Mouse (Mus musculus) layer of hippocampus, postnatal 36 days (tissue): ENCODE measurements around the gene Uqcc3. TPM values are rescaled to one million over a fixed set of nuclear protein-coding genes. Genes with fewer than 3 reads are reported as not detected.
"Not testable (repeated sequence)": the region's sequence is repeated elsewhere in the genome, so short reads cannot be mapped to it uniquely, and the experiment has no call there.

Experiments used
- DNase-seq, 2 experiments: peaks; one replicate each; pipeline ENCODE4 v3.0.0; 2022
- microRNA-seq, 2 experiments: library from miRNA; unstranded; fragments of <30 nt; microRNA quantifications; one replicate each; pipeline ENCODE4 v1.2.0; 2021
- total RNA-seq, 2 experiments: library from RNA; stranded (reverse); gene quantifications; 2 replicates each; pipeline ENCODE4 v1.2.3; 2021

Uqcc3 gene
- total RNA-seq, 2 experiments from 2014 or later: 31.5 to 31.7 TPM

- DNase-seq: peak; percentile 55 to 69
Measured at GRCm38 (mm10) chr19:8844371-8845129, 36.2 kb downstream of the Uqcc3 start.

- no peak for DNase-seq
Measured at GRCm38 (mm10) chr19:8842961-8843360, 37.8 kb downstream of the Uqcc3 start.

- no peak for DNase-seq
Measured at GRCm38 (mm10) chr19:8841012-8841411, 39.7 kb downstream of the Uqcc3 start.

GRCm38 (mm10) chr19:8839908-8840791 is 40.6 kb downstream of the Uqcc3 start:
- DNase-seq: peak; percentile 76 to 77

GRCm38 (mm10) chr19:8839103-8839907 is 41.4 kb downstream of the Uqcc3 start, which contains the start of gene Gng3:
Gene Gng3 (minus strand): TSS chr19:8839194.
- peak; percentile 76 to 77 for DNase-seq

DNA sequence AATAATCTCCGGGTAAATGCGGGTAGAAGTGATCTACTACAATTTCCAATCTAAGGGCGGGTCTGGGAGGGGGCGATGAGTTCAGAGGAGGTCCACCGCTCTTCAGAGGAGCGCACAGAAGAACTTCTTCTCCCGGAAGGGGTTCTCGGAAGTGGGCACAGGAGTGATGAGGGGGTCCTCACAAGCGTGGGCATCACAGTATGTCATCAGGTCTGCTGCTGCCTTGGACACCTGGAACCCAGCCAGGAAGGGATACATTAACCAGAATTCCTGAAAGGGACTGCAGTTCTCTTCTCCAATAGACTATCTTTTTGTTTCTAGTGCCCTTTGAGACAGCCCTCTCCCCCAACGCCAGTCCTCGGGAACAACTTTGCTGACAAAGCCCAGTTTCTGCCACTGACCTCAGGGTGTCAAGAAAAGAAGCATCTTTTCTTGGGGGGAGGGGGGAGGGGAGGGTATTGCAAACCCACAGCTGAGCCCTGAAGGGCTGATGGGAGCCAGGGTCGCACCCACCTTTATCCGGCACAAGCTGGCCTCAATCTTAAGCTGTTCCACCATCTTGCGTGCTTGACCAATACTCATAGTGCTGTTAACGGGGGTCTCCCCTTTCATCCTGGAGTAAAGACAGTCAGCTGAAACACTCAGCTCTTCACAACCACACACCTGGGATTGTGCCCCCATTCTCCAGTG is 42.5 kb downstream of the Uqcc3 start:
- peak; percentile 28 to 38 for DNase-seq

DNA sequence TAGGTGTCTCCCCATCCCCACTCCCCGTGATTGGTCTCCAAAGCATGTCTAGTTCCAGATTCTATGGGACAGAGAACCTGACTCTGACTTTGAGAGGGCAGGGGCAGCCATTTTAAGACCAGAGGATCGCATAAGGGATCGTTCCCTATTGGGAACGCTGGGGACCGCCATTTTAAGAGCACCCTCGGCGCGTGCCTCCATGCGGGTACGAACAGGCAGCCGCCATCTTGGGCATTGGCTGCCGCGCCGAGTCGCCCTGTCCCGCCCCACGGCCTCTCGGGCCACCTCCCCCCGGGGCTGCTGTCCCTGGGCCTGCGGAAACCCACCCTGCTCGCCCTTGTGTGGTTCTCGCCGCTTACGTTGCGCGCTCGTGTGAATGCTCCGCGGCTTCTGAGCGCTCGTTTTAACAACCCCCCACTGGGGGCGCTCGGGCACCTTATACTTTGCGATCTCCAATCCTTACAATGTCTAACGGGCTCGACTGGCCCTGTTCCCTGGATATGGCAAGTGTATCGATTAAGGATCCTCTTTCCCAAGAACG is 43.4 kb downstream of the Uqcc3 start, which contains the start of gene Bscl2:
Bscl2 (plus strand) TSS at position 217 of the 541 bp plus-strand sequence.
- DNase-seq: peak; percentile 87 to 88

DNA sequence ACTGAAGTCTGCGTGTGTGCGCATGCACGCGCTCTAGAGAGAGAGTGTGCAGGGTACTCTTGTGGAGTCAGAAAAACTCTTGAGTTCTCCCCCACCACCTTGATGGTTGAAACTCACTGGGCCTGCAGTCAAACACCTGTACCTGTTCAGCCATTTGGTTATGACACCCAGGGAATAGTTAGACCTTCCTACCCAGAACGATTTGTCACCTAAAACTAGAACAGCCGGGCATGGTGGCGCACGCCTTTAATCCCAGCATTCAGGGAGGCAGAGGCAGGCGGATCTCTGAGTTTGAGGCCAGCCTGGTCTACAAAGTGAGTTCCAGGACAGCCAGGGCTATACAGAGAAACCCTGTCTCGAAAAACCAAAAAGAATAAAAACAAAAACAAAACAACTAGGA is 44.4 kb downstream of the Uqcc3 start:
- DNase-seq: not testable (repeated sequence)

- DNase-seq: peak in 1 of 2 experiments; percentile 28
Measured at GRCm38 (mm10) chr19:8832971-8833370, 47.8 kb downstream of the Uqcc3 start.

DNA sequence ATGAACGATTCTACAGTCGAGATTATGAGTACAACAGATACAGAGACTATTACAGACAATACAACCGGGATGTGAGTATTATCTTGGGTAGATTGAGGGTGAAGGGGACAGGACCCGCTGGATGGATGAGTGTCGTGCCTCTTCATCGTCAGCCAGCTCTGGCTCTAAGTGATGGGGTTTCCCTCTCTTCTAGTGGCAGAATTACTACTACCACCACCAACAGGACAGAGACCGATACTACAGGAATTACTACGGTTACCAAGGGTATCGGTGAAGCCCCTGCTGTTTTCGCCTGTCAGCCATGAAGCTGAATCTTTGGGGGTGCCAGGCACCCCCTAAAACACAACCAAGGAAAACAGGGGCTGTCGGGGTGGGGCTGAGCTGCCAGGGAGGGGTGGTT is 49.5 kb downstream of the Uqcc3 start:
- DNase-seq: no peak

DNA sequence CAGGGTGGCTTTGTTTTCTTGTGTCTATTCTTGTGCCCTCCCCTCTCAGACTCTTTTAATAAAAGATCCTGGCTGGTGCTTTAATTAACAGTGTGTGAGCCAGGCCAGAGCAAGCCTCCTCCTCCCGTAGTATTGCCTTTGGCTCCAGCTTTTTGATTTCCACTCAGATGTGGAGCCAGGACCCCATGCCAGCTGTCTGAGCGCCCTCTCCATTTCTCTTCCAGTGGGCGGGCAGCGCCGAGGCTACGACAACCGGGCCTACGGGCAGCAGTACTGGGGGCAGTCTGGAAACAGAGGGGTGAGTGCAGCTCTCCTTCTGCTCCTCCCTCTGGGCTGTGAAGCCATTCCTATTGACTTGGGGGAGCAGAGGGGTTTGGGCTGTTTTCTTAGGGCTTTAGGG is 50.1 kb downstream of the Uqcc3 start:
- DNase-seq: peak; percentile 43 to 49

Small RNAs within 50 kb of the gene (microRNA-seq; reads per million reads assigned to microRNA genes)
- 0 reads per million in 2 experiments for gene Mir5136

Other genes with a start within 250 kb of the Uqcc3 start
- 100 to 1,000 TPM; 172 to 186 TPM for gene Chrm1, start 217.1 kb downstream of the Uqcc3 start, total RNA-seq
- 100 to 1,000 TPM; 146 to 149 TPM for gene Slc3a2, start 157.6 kb downstream of the Uqcc3 start, total RNA-seq
- gene Wdr74, start 145.1 kb downstream of the Uqcc3 start, total RNA-seq: 10 to 100 TPM; 51.0 to 52.3 TPM
- gene 1700092M07Rik, start 140.2 kb downstream of the Uqcc3 start, total RNA-seq: 1 to 10 TPM; 1.3 to 1.4 TPM
- 10 to 100 TPM; 67.4 to 76.3 TPM for gene Stx5a, start 139.5 kb downstream of the Uqcc3 start, total RNA-seq
- gene Nxf1, start 123.8 kb downstream of the Uqcc3 start, total RNA-seq: 100 to 1,000 TPM in 1 of 2 experiments, 10 to 100 TPM in 1; 99.8 to 119 TPM
- 10 to 100 TPM; 79.7 to 86.2 TPM for gene Tmem223, start 109.9 kb downstream of the Uqcc3 start, total RNA-seq
- 1 to 10 TPM; 9.4 to 9.9 TPM for gene Tmem179b, start 106.5 kb downstream of the Uqcc3 start, total RNA-seq
- 10 to 100 TPM; 12.2 to 13.8 TPM for gene Taf6l, start 94.5 kb downstream of the Uqcc3 start, total RNA-seq
- gene Polr2g, start 82.3 kb downstream of the Uqcc3 start, total RNA-seq: 100 to 1,000 TPM; 113 to 115 TPM
- 1 to 10 TPM; 6.8 to 7.1 TPM for gene Zbtb3, start 78.4 kb downstream of the Uqcc3 start, total RNA-seq
- gene Ttc9c, start 61.6 kb downstream of the Uqcc3 start, total RNA-seq: 10 to 100 TPM; 36.5 to 37.3 TPM
- gene Hnrnpul2, start 60.9 kb downstream of the Uqcc3 start, total RNA-seq: 100 to 1,000 TPM; 123 to 126 TPM
- not detected for gene AC129217.1, start 51.1 kb downstream of the Uqcc3 start, total RNA-seq
- 100 to 1,000 TPM in 1 of 2 experiments, 10 to 100 TPM in 1; 99.0 to 112 TPM for gene Bscl2, start 43.5 kb downstream of the Uqcc3 start, total RNA-seq
- 100 to 1,000 TPM; 161 to 172 TPM for gene Gng3, start 41.7 kb downstream of the Uqcc3 start, total RNA-seq
- gene Lrrn4cl, start 30.2 kb downstream of the Uqcc3 start, total RNA-seq: under 1 TPM; 0.55 to 0.61 TPM
- 10 to 100 TPM; 85.7 to 98.6 TPM for gene Ubxn1, start 9.4 kb downstream of the Uqcc3 start, total RNA-seq
- 1 to 10 TPM; 4.7 to 6.3 TPM for gene Lbhd1, start 2.8 kb upstream of the Uqcc3 start, total RNA-seq
- gene Gm49403, start 3.0 kb upstream of the Uqcc3 start, total RNA-seq: not detected
- gene 1810009A15Rik, start 7.9 kb upstream of the Uqcc3 start, total RNA-seq: 10 to 100 TPM; 20.7 to 23.2 TPM
- 1 to 10 TPM in 1 of 2 experiments, under 1 TPM in 1; 0.99 to 2.3 TPM for gene Gm49416, start 8.0 kb upstream of the Uqcc3 start, total RNA-seq
- gene Ints5, start 12.1 kb upstream of the Uqcc3 start, total RNA-seq: 10 to 100 TPM; 25.2 to 26.3 TPM
- gene Ganab, start 17.1 kb upstream of the Uqcc3 start, total RNA-seq: 100 to 1,000 TPM; 111 to 118 TPM
- 100 to 1,000 TPM; 165 to 175 TPM for gene B3gat3, start 39.5 kb upstream of the Uqcc3 start, total RNA-seq
- gene Rom1, start 48.4 kb upstream of the Uqcc3 start, total RNA-seq: 1 to 10 TPM; 4.0 TPM
- gene Eml3, start 48.6 kb upstream of the Uqcc3 start, total RNA-seq: 10 to 100 TPM; 10.9 to 11.8 TPM
- gene Mta2, start 61.0 kb upstream of the Uqcc3 start, total RNA-seq: 10 to 100 TPM; 54.7 to 60.7 TPM
- 10 to 100 TPM; 19.6 to 19.7 TPM for gene Tut1, start 72.9 kb upstream of the Uqcc3 start, total RNA-seq
- 100 to 1,000 TPM; 233 to 254 TPM for gene Eef1g, start 86.1 kb upstream of the Uqcc3 start, total RNA-seq
- gene Ahnak, start 108.4 kb upstream of the Uqcc3 start, total RNA-seq: 10 to 100 TPM; 14.5 to 24.0 TPM
- gene Scgb1a1, start 207.0 kb upstream of the Uqcc3 start, total RNA-seq: not detected